Comparison of ENCODE assay signal across 28 mouse cellular contexts in genomic region chr12:98724224-98724623, GRCm38 (mm10). TPM values are rescaled to one million over a fixed set of nuclear protein-coding genes. Genes with fewer than 3 reads are reported as not detected.
"Had no signal": no experiment of that assay in that cellular context is flagged by ENCODE, and none has a peak within 500 bp of the region (broad histone marks: within the 10 kb centered on the region; RNA-seq: fewer than 3 reads in every experiment).

No protein-coding gene starts in this region.

- H3K4me2 ChIP-seq: embryonic facial prominence, embryonic 12.5 days; embryonic facial prominence, embryonic 13.5 days; embryonic facial prominence, embryonic 15.5 days; forebrain, embryonic 12.5 days; forebrain, embryonic 13.5 days; forebrain, embryonic 15.5 days had no signal

- H3K4me3 ChIP-seq: embryonic facial prominence, embryonic 10.5 days; embryonic facial prominence, embryonic 12.5 days; embryonic facial prominence, embryonic 13.5 days; embryonic facial prominence, embryonic 15.5 days; erythroblast, embryonic 14.5 days; forebrain, embryonic 10.5 days; forebrain, embryonic 12.5 days; forebrain, embryonic 13.5 days; forebrain, embryonic 15.5 days; gastrocnemius, adult 2 months; heart, adult 2 months had no signal

- H3K36me3 ChIP-seq: embryonic facial prominence, embryonic 12.5 days; embryonic facial prominence, embryonic 13.5 days; embryonic facial prominence, embryonic 15.5 days; forebrain, embryonic 15.5 days had no signal

- H3K9ac ChIP-seq: embryonic facial prominence, embryonic 12.5 days; embryonic facial prominence, embryonic 13.5 days; embryonic facial prominence, embryonic 15.5 days; forebrain, embryonic 12.5 days; forebrain, embryonic 13.5 days; forebrain, embryonic 15.5 days; forebrain, postnatal 0 days had no signal

- DNase-seq: cerebellum, adult 8-10 months; cerebellum, adult 9-10 months; cerebellum, adult 9-11 months; cerebellum, postnatal 10 days; cerebellum, postnatal 14 days; cerebellum, postnatal 25 days; cerebellum, postnatal 36 days; embryo, embryonic 11 days; forebrain, postnatal 0 days; gastrocnemius, adult 2 months; gastrocnemius, postnatal 10 days; gastrocnemius, postnatal 14 days; gastrocnemius, postnatal 25 days; gastrocnemius, postnatal 36 days; heart, adult 11 months; heart, adult 18-20 months; heart, adult 2 months had no signal

- H3K27me3 ChIP-seq: embryonic facial prominence, embryonic 12.5 days; embryonic facial prominence, embryonic 13.5 days; embryonic facial prominence, embryonic 15.5 days; forebrain, embryonic 12.5 days; forebrain, embryonic 13.5 days; forebrain, embryonic 15.5 days had no signal

- H3K27ac ChIP-seq: embryonic facial prominence, embryonic 10.5 days; embryonic facial prominence, embryonic 12.5 days; embryonic facial prominence, embryonic 13.5 days; embryonic facial prominence, embryonic 15.5 days; forebrain, embryonic 10.5 days; forebrain, embryonic 12.5 days; forebrain, embryonic 13.5 days; forebrain, embryonic 15.5 days; gastrocnemius, adult 2 months; heart, adult 2 months had no signal

- ATAC-seq: forebrain, embryonic 13.5 days; forebrain, embryonic 14.5 days; forebrain, embryonic 15.5 days; forebrain, embryonic 16.5 days; forebrain, postnatal 0 days had no signal

- H3K9me3 ChIP-seq: embryonic facial prominence, embryonic 10.5 days; embryonic facial prominence, embryonic 12.5 days; embryonic facial prominence, embryonic 13.5 days; embryonic facial prominence, embryonic 15.5 days; forebrain, embryonic 12.5 days; forebrain, embryonic 13.5 days; forebrain, embryonic 15.5 days had no signal

- H3K4me1 ChIP-seq: embryonic facial prominence, embryonic 10.5 days; embryonic facial prominence, embryonic 15.5 days; forebrain, embryonic 10.5 days had no signal

RNA-seq across cellular contexts. Expression of gene Ptpn21, which starts 13.0 kb away (rescaled TPM):
- polyA plus RNA-seq: erythroblast, embryonic 14.5 days had no signal
